Mouse (Mus musculus) adrenal gland, postnatal 25 days (tissue): ENCODE measurements around the gene Fkbpl. TPM values are rescaled to one million over a fixed set of nuclear protein-coding genes. Genes with fewer than 3 reads are reported as not detected.

Experiments
- total RNA-seq: library from RNA; stranded (reverse); gene quantifications from 2 replicates; pipeline ENCODE4 v1.2.3, GENCODE M21; 2021

The Fkbpl gene
- total RNA-seq, 1 experiment from 2014 or later = 13.4 TPM

Other genes with a start within 250 kb of the Fkbpl start
- 1.7 and 3.4 TPM in 2 replicates for gene BC051142, start 245.9 kb upstream of the Fkbpl start, total RNA-seq
- gene Btnl4, start 167.4 kb upstream of the Fkbpl start, total RNA-seq = not detected in 2 replicates
- gene Btnl6, start 127.4 kb upstream of the Fkbpl start, total RNA-seq = not detected in 2 replicates
- gene Notch4, start 80.5 kb upstream of the Fkbpl start, total RNA-seq = 27.8 and 29.5 TPM in 2 replicates
- 4.6 and 4.9 TPM in 2 replicates for gene Gpsm3, start 55.0 kb upstream of the Fkbpl start, total RNA-seq
- 36.4 and 51.6 TPM in 2 replicates for gene Pbx2, start 53.5 kb upstream of the Fkbpl start, total RNA-seq
- gene Ager, start 46.9 kb upstream of the Fkbpl start, total RNA-seq = 0.57 and 1.5 TPM in 2 replicates
- 79.3 and 91.3 TPM in 2 replicates for gene Rnf5, start 41.1 kb upstream of the Fkbpl start, total RNA-seq
- gene Agpat1, start 40.5 kb upstream of the Fkbpl start, total RNA-seq = 105 and 122 TPM in 2 replicates
- gene Egfl8, start 28.8 kb upstream of the Fkbpl start, total RNA-seq = 3.0 and 3.8 TPM in 2 replicates
- gene Ppt2, start 16.3 kb upstream of the Fkbpl start, total RNA-seq = 56.9 and 61.1 TPM in 2 replicates
- gene Prrt1, start 15.2 kb upstream of the Fkbpl start, total RNA-seq = 10.8 and 13.5 TPM in 2 replicates
- gene Atf6b, start 2.4 kb downstream of the Fkbpl start, total RNA-seq = 50.4 and 52.5 TPM in 2 replicates
- gene Tnxb, start 25.8 kb downstream of the Fkbpl start, total RNA-seq = 23.7 and 25.4 TPM in 2 replicates
- 134 and 138 TPM in 2 replicates for gene C4b, start 99.1 kb downstream of the Fkbpl start, total RNA-seq
- 6,026 and 7,512 TPM in 2 replicates for gene Cyp21a1, start 159.8 kb downstream of the Fkbpl start, total RNA-seq
- 45.1 and 45.5 TPM in 2 replicates for gene Stk19, start 192.2 kb downstream of the Fkbpl start, total RNA-seq
- 54.8 and 65.0 TPM in 2 replicates for gene Dxo, start 192.3 kb downstream of the Fkbpl start, total RNA-seq
- gene Skiv2l, start 205.4 kb downstream of the Fkbpl start, total RNA-seq = 69.2 and 79.3 TPM in 2 replicates
- 57.9 and 61.6 TPM in 2 replicates for gene Nelfe, start 205.6 kb downstream of the Fkbpl start, total RNA-seq
- gene Cfb, start 217.8 kb downstream of the Fkbpl start, total RNA-seq = 6.5 and 18.6 TPM in 2 replicates
- gene Zbtb12, start 234.7 kb downstream of the Fkbpl start, total RNA-seq = 15.0 and 22.5 TPM in 2 replicates
- gene Gm20547, start 237.3 kb downstream of the Fkbpl start, total RNA-seq = not detected in 2 replicates